Comparison of ENCODE assay signal across 9 mouse cellular contexts in genomic region chr10:119646500-119647439, GRCm38 (mm10).
DNase-seq lines count a peak whose midpoint lies in the region; ATAC-seq lines count a peak whose summit lies in the region.
"Had no signal": no experiment of that assay in that cellular context is flagged by ENCODE, and none has a peak within 500 bp of the region (broad histone marks: within the 10 kb centered on the region; RNA-seq: fewer than 3 reads in every experiment).

No protein-coding gene starts in this region.

- H3K27me3 ChIP-seq in hindbrain, embryonic 10.5 days (ENCODE audit: insufficient read depth, poor library complexity, severe bottlenecking): no peaks in the 10 kb centered on the region
- no peaks in the 10 kb centered on the region for H3K27me3 ChIP-seq in hindbrain, embryonic 12.5 days
- no peaks in the 10 kb centered on the region for H3K27me3 ChIP-seq in embryonic facial prominence, embryonic 10.5 days (replicated peaks; ENCODE audit: low read depth, poor library complexity, severe bottlenecking)
- H3K27me3 ChIP-seq in liver, embryonic 11.5 days (replicated peaks; ENCODE audit: control insufficient read depth, insufficient read depth, low read length): no peaks in the 10 kb centered on the region
- no peaks in the 10 kb centered on the region for H3K27me3 ChIP-seq in neural tube, embryonic 15.5 days (replicated peaks)
- H3K27me3 ChIP-seq: embryonic facial prominence, embryonic 13.5 days had no signal

- no peak overlapping the region for H3K4me2 ChIP-seq in hindbrain, embryonic 12.5 days (replicated peaks)
- H3K4me2 ChIP-seq in liver, embryonic 11.5 days: no peak overlapping the region
- peak overlapping the region; percentile 36; the same call in 1 of the 2 replicates for H3K4me2 ChIP-seq in neural tube, embryonic 15.5 days
- H3K4me2 ChIP-seq: embryonic facial prominence, embryonic 13.5 days had no signal

- peak; percentile 65 for DNase-seq in hindbrain, embryonic 10.5 days (ENCODE audit: low spot score)
- DNase-seq in adrenal gland, adult 2 months: peak; percentile 24
- peak; percentile 72 for DNase-seq in embryonic facial prominence, embryonic 10.5 days (ENCODE audit: low spot score)
- DNase-seq in hindlimb bud, embryonic 11.5 days (ENCODE audit: extremely low spot score, low read depth, low spot score): peak; percentile 22
- peak; percentile 45 for DNase-seq in liver, embryonic 11.5 days (ENCODE audit: low spot score)
- peak; percentile 62 for DNase-seq in urinary bladder, postnatal 25 days (ENCODE audit: low spot score)

- no peak overlapping the region for H3K27ac ChIP-seq in hindbrain, embryonic 10.5 days
- H3K27ac ChIP-seq in hindbrain, embryonic 12.5 days: no peak overlapping the region
- H3K27ac ChIP-seq in embryonic facial prominence, embryonic 10.5 days (replicated peaks): no peak overlapping the region
- no peak overlapping the region for H3K27ac ChIP-seq in liver, embryonic 11.5 days (ENCODE audit: low read depth, low read length)
- no peak overlapping the region for H3K27ac ChIP-seq in neural tube, embryonic 15.5 days (replicated peaks)
- H3K27ac ChIP-seq: embryonic facial prominence, embryonic 13.5 days had no signal

- WGBS in hindbrain, embryonic 10.5 days: 67% methylated on average over 29 of the region's 29 CpGs
- WGBS in hindbrain, embryonic 12.5 days: 67% methylated on average over 29 of the region's 29 CpGs
- 68% methylated on average over 29 of the region's 29 CpGs for WGBS in embryonic facial prominence, embryonic 10.5 days
- 63% methylated on average over 29 of the region's 29 CpGs for WGBS in liver, embryonic 11.5 days
- 50% methylated on average over 29 of the region's 29 CpGs for WGBS in neural tube, embryonic 15.5 days

- no peaks in the 10 kb centered on the region for H3K36me3 ChIP-seq in hindbrain, embryonic 10.5 days
- H3K36me3 ChIP-seq in hindbrain, embryonic 12.5 days: no peaks in the 10 kb centered on the region
- H3K36me3 ChIP-seq in embryonic facial prominence, embryonic 10.5 days (replicated peaks): no peaks in the 10 kb centered on the region
- H3K36me3 ChIP-seq in liver, embryonic 11.5 days (ENCODE audit: control insufficient read depth, insufficient read depth, low read length): no peaks in the 10 kb centered on the region
- no peaks in the 10 kb centered on the region for H3K36me3 ChIP-seq in neural tube, embryonic 15.5 days
- H3K36me3 ChIP-seq: embryonic facial prominence, embryonic 13.5 days had no signal

- ATAC-seq in hindbrain, embryonic 12.5 days (ENCODE audit: low FRiP score): no peak
- no peak for ATAC-seq in liver, embryonic 11.5 days (replicated peaks; ENCODE audit: low FRiP score)
- ATAC-seq in neural tube, embryonic 15.5 days (ENCODE audit: low FRiP score): peak; percentile 47; the same call in 1 of the 2 replicates

- no peaks in the 10 kb centered on the region for H3K9me3 ChIP-seq in hindbrain, embryonic 10.5 days
- no peaks in the 10 kb centered on the region for H3K9me3 ChIP-seq in hindbrain, embryonic 12.5 days (replicated peaks)
- no peaks in the 10 kb centered on the region for H3K9me3 ChIP-seq in embryonic facial prominence, embryonic 10.5 days
- no peaks in the 10 kb centered on the region for H3K9me3 ChIP-seq in liver, embryonic 11.5 days (ENCODE audit: control insufficient read depth, low read length)
- no peaks in the 10 kb centered on the region for H3K9me3 ChIP-seq in neural tube, embryonic 15.5 days (replicated peaks)
- H3K9me3 ChIP-seq: embryonic facial prominence, embryonic 13.5 days had no signal

- peaks cover 17% of the 10 kb centered on the region for H3K4me1 ChIP-seq in hindbrain, embryonic 10.5 days (replicated peaks)
- H3K4me1 ChIP-seq in hindbrain, embryonic 12.5 days: peaks cover 15% of the 10 kb centered on the region
- peaks cover 21% of the 10 kb centered on the region for H3K4me1 ChIP-seq in embryonic facial prominence, embryonic 10.5 days
- H3K4me1 ChIP-seq in liver, embryonic 11.5 days (replicated peaks; ENCODE audit: control insufficient read depth, insufficient read depth, low read length): no peaks in the 10 kb centered on the region
- peaks cover 14% of the 10 kb centered on the region; the same call in 1 of the 2 replicates for H3K4me1 ChIP-seq in neural tube, embryonic 15.5 days

- no peak overlapping the region for H3K4me3 ChIP-seq in hindbrain, embryonic 10.5 days
- no peak overlapping the region for H3K4me3 ChIP-seq in hindbrain, embryonic 12.5 days
- H3K4me3 ChIP-seq in embryonic facial prominence, embryonic 10.5 days: no peak overlapping the region
- H3K4me3 ChIP-seq in liver, embryonic 11.5 days (ENCODE audit: low read depth, low read length): no peak overlapping the region
- H3K4me3 ChIP-seq in neural tube, embryonic 15.5 days (replicated peaks): no peak overlapping the region
- H3K4me3 ChIP-seq: embryonic facial prominence, embryonic 13.5 days had no signal

- no peak overlapping the region for H3K9ac ChIP-seq in hindbrain, embryonic 12.5 days
- H3K9ac ChIP-seq in liver, embryonic 11.5 days (ENCODE audit: low read depth, low read length): no peak overlapping the region
- H3K9ac ChIP-seq in neural tube, embryonic 15.5 days (replicated peaks): no peak overlapping the region
- H3K9ac ChIP-seq: embryonic facial prominence, embryonic 13.5 days had no signal

Comparison
In these comparisons a context has a peak if more than half of its experiments do, and no peak if none do; other contexts are left out.
1. DNase-seq: peak in every context shown above with its lines; median percentile 72 in embryonic facial prominence, embryonic 10.5 days; 65 in hindbrain, embryonic 10.5 days; 62 in urinary bladder, postnatal 25 days; 45 in liver, embryonic 11.5 days; 24 in adrenal gland, adult 2 months; 22 in hindlimb bud, embryonic 11.5 days.